Mouse (Mus musculus) liver, postnatal 0 days (tissue): ENCODE results near the gene Adat2. TPM values are rescaled to one million over a fixed set of nuclear protein-coding genes. Genes with fewer than 3 reads are reported as not detected.
A peak's percentile ranks its signal among the peaks of the same experiment; 100 is the strongest.

Source experiments
- ATAC-seq: fragments of 200-750 bp; cut with Nextera tagmentation; 2 replicates; pipeline ENCODE4 v1.8.0; 2017; ENCODE audit warnings: mild to moderate bottlenecking, moderate library complexity
- DNase-seq: peaks from one replicate; pipeline ENCODE4 v3.0.0-alpha.2; 2016
- H3K27ac ChIP-seq: fragments of 300-500 bp; sonication (generic); 2 replicates; pipeline ENCODE4 v1.5.1; 2014; ENCODE audit warnings: antibody characterized with exemption, moderate library complexity, mild to moderate bottlenecking, low read depth
- H3K27me3 ChIP-seq: fragments of 300-500 bp; sonication (generic); 2 replicates; pipeline ENCODE4 v1.6.1; 2014; ENCODE audit warnings: low read length, control low read depth, mixed read lengths; ENCODE audit not compliant: insufficient read depth
- H3K36me3 ChIP-seq: fragments of 300-500 bp; sonication (generic); replicated peaks from 2 replicates; pipeline ENCODE4 v1.6.1; 2014; ENCODE audit warnings: mild to moderate bottlenecking, control low read depth, low read length, moderate library complexity, mixed read lengths; ENCODE audit not compliant: insufficient read depth
- H3K4me1 ChIP-seq: fragments of 300-500 bp; sonication (generic); 2 replicates; pipeline ENCODE4 v1.6.1; 2014; ENCODE audit warnings: antibody characterized with exemption, mild to moderate bottlenecking, control low read depth; ENCODE audit not compliant: insufficient read depth
- H3K4me2 ChIP-seq: fragments of 300-500 bp; sonication (generic); 2 replicates; pipeline ENCODE4 v1.6.1; 2014; ENCODE audit warnings: low read depth, mild to moderate bottlenecking, low read length, moderate library complexity, mixed read lengths
- H3K4me3 ChIP-seq: fragments of 300-500 bp; sonication (generic); 2 replicates; pipeline ENCODE4 v1.5.1; 2014; ENCODE audit warnings: low read depth, low read length
- H3K9ac ChIP-seq: fragments of 300-500 bp; sonication (generic); replicated peaks from 2 replicates; pipeline ENCODE4 v1.6.1; 2014; ENCODE audit warnings: mild to moderate bottlenecking, moderate library complexity
- H3K9me3 ChIP-seq: fragments of 300-500 bp; sonication (generic); 2 replicates; pipeline ENCODE4 v1.6.1; 2016; ENCODE audit warnings: mild to moderate bottlenecking, control low read depth, low read length, mixed read lengths
- CTCF ChIP-seq: sonication (generic); IDR thresholded peaks from 2 replicates; pipeline ENCODE4 v1.5.1; 2016; ENCODE audit warnings: antibody characterized with exemption, low read depth
- EP300 ChIP-seq: IDR thresholded peaks from 2 replicates; pipeline ENCODE4 v1.6.1; 2016; ENCODE audit warnings: antibody characterized with exemption, low read depth, mild to moderate bottlenecking
- WGBS: fragments of 180-500 bp; shearing (Covaris S2); extraction: QIAGEN DNeasy Blood & Tissue Kit; methylation state at CpG from one replicate; pipeline ENCODE4 v1.1.7; 2014; ENCODE audit not compliant: insufficient replicate concordance; 5-methylcytosine and 5-hydroxymethylcytosine counted together
- polyA plus RNA-seq: library from polyadenylated mRNA; unstranded; fragments of >200 nt; fragmentation: Nextera tagmentation; extraction: Ambion mirVana; gene quantifications from 2 replicates; pipeline ENCODE4 v1.2.1, GENCODE M21; 2015

Gene Adat2
- 2.1 and 2.9 TPM in 2 replicates for polyA plus RNA-seq

- H3K27me3 ChIP-seq, result no peaks in the 10 kb centered on the region
- peak within 1 kb of the TSS; percentile 82 for H3K9ac ChIP-seq
- peak within 1 kb of the TSS; percentile 89 for H3K27ac ChIP-seq
- WGBS, result under 1% methylated on average over 51 of the region's 51 CpGs
- peaks cover 6% of the 10 kb centered on the region; the same call in 1 of the 2 replicates for H3K4me1 ChIP-seq
- H3K4me3 ChIP-seq, result peak within 1 kb of the TSS; percentile 73
- DNase-seq (peak; percentile 93), ATAC-seq (peak; percentile 99)
- H3K9me3 ChIP-seq, result no peaks in the 10 kb centered on the region
- peaks cover 3% of the 10 kb centered on the region; the same call in 1 of the 2 replicates for H3K36me3 ChIP-seq
- peak within 1 kb of the TSS; percentile 76 for H3K4me2 ChIP-seq
- TF ChIP-seq EP300 (peak; percentile 49), CTCF (no peak)
These were observed at the start of gene Adat2, which contains the start of gene Pex3 for GRCm38 (mm10) chr10:13552646-13553497. Adat2 (plus strand) TSS chr10:13552894. Pex3 (minus strand) TSS chr10:13553142.

GRCm38 (mm10) chr10:13521857-13522256 is 30.8 kb upstream of the Adat2 start:
- H3K27ac ChIP-seq, result no peak overlapping the region
- no peaks in the 10 kb centered on the region for H3K27me3 ChIP-seq
- H3K9me3 ChIP-seq, result no peaks in the 10 kb centered on the region
- no peak overlapping the region for H3K4me3 ChIP-seq
- no peak for TF ChIP-seq CTCF
- peak; percentile 71; the same call in 1 of the 2 replicates for TF ChIP-seq EP300
- H3K4me2 ChIP-seq, result peak overlapping the region; percentile 35; the same call in 1 of the 2 replicates
- ATAC-seq (peak; percentile 79), DNase-seq (no peak)
- H3K9ac ChIP-seq, result no peak overlapping the region
- peaks cover 5% of the 10 kb centered on the region for H3K36me3 ChIP-seq
- WGBS, result 64% methylated on average over 4 of the region's 4 CpGs
- peaks cover 5% of the 10 kb centered on the region for H3K4me1 ChIP-seq

- Histone ChIP-seq H3K9me3 (no peaks in the 10 kb centered on the region), H3K36me3 (peaks cover 28% of the 10 kb centered on the region), H3K9ac (no peak overlapping the region), H3K4me1 (no peaks in the 10 kb centered on the region), H3K4me2 (no peak overlapping the region), H3K27ac (no peak overlapping the region), H3K4me3 (no peak overlapping the region), H3K27me3 (no peaks in the 10 kb centered on the region)
- WGBS, result 70% methylated on average over 4 of the region's 4 CpGs
- TF ChIP-seq CTCF, result no peak
- no peak for TF ChIP-seq EP300
- ATAC-seq (peak; percentile 31), DNase-seq (no peak)
These were observed 24.5 kb upstream of the Adat2 start for GRCm38 (mm10) chr10:13528155-13528554.

- Histone ChIP-seq H3K27ac (no peak overlapping the region), H3K9ac (no peak overlapping the region), H3K36me3 (peaks cover 35% of the 10 kb centered on the region), H3K9me3 (no peaks in the 10 kb centered on the region), H3K27me3 (no peaks in the 10 kb centered on the region), H3K4me2 (no peak overlapping the region), H3K4me1 (no peaks in the 10 kb centered on the region), H3K4me3 (no peak overlapping the region)
- 76% methylated on average over 3 of the region's 3 CpGs for WGBS
- TF ChIP-seq EP300 (no peak), CTCF (no peak)
- ATAC-seq, result no peak
- DNase-seq, result no peak
These were observed 17.9 kb upstream of the Adat2 start for GRCm38 (mm10) chr10:13534751-13535150.

GRCm38 (mm10) chr10:13536706-13537105 is 16.0 kb upstream of the Adat2 start:
- H3K27ac ChIP-seq, result no peak overlapping the region

GRCm38 (mm10) chr10:13539769-13540333 is 12.8 kb upstream of the Adat2 start:
- H3K9me3 ChIP-seq, result no peaks in the 10 kb centered on the region
- no peaks in the 10 kb centered on the region for H3K4me1 ChIP-seq
- 83% methylated on average over 7 of the region's 7 CpGs for WGBS
- no peak overlapping the region for H3K27ac ChIP-seq
- no peak for TF ChIP-seq CTCF
- TF ChIP-seq EP300, result no peak
- H3K4me2 ChIP-seq, result no peak overlapping the region
- peaks cover 31% of the 10 kb centered on the region for H3K36me3 ChIP-seq
- no peaks in the 10 kb centered on the region for H3K27me3 ChIP-seq
- DNase-seq, result no peak
- no peak overlapping the region for H3K9ac ChIP-seq
- no peak overlapping the region for H3K4me3 ChIP-seq
- no peak for ATAC-seq

More at GRCm38 (mm10) chr10:13536706-13537105, 16.0 kb upstream of the Adat2 start:
- Histone ChIP-seq H3K4me1 (no peaks in the 10 kb centered on the region), H3K27me3 (no peaks in the 10 kb centered on the region), H3K9me3 (no peaks in the 10 kb centered on the region), H3K36me3 (peaks cover 34% of the 10 kb centered on the region), H3K4me3 (no peak overlapping the region), H3K4me2 (no peak overlapping the region), H3K9ac (no peak overlapping the region)
- 93% methylated on average over 7 of the region's 7 CpGs for WGBS
- ATAC-seq (no peak), DNase-seq (no peak)
- TF ChIP-seq CTCF (no peak), EP300 (no peak)
